Mouse (Mus musculus) left cerebral cortex, postnatal 4 days (tissue): ENCODE measurements at regions not wholly inside any gene's neighbourhood (a gene's known extent, or its start where the extent isn't known, plus 50 kb on each side); places are given as distances from the start of the nearest gene placed in this dataset.
A peak's percentile ranks its signal among the peaks of the same experiment; 100 is the strongest.
"Not testable (repeated sequence)": the region's sequence is repeated elsewhere in the genome, so short reads cannot be mapped to it uniquely, and the experiment has no call there.

Experiments
- DNase-seq: peaks from one replicate; pipeline ENCODE4 v3.0.0-alpha.2; 2022
- intact Hi-C: fragments of 180-260 bp; cut with DNase I; formaldehyde crosslinking; loops from one replicate; pipeline ENCODE4 v1.15.1; 2025

DNA sequence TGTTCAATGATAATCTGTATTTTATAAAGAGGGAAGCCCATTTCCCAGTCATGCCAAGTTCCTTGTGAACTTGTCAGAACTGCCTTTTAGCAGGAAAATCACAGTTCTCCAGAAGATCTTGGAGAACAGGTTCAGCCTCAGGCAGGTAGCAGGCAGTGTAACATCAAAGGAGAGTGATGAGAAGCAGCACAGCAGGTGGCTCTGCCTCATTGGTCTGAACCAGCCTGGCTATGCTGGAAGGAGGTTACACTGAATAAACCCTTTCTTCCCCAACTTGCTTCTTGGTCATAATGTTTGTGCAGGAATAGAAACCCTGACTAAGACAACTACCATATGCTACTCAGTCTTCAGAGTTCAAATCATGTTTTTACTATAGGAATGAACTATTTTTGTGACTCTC, 172.5 kb upstream of the Oprm1 start:
- intact Hi-C loops, DNase-seq: not testable (repeated sequence)

DNA sequence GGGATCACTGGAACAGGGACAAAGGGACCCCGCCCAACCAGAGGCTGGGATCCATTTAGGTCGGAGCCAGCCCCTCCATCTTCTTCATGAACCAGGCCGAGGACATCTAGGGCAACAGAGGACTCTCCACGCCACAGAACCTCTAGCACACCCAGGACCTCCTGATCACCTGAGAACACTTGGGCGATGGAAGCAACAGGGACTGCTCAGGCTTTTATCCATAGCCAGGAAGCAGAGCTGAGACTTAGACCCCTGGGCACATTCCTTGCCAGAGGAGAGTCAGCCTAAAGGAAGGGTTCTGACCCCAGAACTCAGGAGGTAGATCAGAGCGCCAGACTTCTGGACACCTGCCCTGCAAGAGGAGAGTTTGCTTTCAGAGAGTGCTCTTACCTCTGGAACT, 168.1 kb upstream of the Oprm1 start:
- intact Hi-C loops = no loop called here

GRCm38 (mm10) chr10:6597256-6597655, 161.1 kb upstream of the Oprm1 start:
- intact Hi-C loops = no loop called here
- DNase-seq = no peak

More for the DNA sequence above, 168.1 kb upstream of the Oprm1 start:
- DNase-seq = no peak

DNA sequence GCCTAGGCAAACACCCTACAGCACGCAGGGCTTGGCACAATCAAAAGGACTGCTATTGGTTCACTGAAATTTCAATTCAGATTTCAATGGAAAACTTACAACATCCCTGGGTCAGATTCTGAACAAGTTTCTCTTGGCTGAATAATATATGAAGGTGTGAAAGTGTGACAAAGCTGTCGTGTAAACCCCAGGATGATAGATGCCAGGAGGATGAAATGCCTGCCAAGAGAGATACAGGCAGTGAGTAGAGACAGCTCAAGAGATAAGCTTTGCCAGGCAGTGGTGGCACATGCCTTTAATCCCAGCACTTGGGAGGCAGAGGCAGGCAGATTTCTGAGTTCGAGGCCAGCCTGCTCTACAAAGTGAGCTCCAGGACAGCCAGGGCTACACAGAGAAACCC, 159.7 kb upstream of the Oprm1 start:
- intact Hi-C loops, DNase-seq: not testable (repeated sequence)

DNA sequence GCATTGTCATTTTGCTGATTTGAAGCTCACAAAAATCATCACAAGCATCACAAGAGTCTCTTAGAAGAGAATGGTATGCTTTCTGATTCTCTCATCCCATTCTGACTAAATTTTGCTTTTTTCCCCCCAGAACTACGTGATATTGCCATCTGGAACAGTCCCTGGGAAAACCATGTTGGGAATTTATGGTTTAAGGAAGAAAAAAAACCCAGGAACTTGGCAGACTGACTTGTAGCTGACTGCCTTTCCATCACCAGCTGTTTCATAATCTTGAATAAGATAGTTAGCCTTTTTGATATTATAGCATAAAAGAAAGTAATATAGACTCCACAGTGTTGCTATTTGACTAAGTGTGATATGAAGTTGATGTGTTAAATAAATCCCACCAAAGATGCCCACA, 110.7 kb upstream of the Oprm1 start:
- no peak for DNase-seq
- intact Hi-C loops = no loop called here

DNA sequence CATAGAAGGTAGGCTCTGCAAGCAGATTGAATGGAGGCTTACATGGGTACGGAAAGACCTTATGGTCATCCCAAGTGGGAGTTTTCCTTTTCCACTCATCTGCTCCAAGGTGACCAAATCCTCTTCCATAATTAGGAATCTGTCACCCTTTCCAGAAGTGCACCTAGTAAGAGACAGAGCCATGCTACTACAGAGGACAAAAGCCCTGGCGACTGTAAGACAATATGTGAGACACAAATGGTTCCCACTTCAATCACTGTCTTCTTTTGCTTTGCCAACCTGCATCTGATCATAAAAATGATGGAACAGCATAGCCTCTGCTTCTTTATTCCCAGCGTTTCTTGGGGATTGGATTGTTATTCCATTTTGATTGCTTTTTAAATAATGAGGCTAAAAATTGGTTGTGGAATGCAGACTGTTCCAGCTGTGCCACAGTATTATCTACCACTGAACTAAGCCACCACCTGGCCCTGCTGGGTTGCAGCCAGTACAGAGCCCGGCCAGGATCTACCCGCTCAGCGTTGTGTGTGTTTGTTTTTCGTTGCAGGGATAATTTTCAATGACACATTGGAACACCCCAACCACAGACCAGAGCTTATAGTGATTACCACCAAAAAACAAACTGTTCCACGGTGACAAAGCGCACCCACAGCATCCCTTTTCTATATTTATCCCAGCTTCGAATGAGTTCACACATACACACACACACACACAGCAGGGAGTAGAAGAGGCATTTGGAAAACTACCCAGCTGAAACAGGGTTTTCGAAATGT, 72.8 kb upstream of the Oprm1 start:
- intact Hi-C loops = no loop called here
- peak; percentile 36 for DNase-seq

GRCm38 (mm10) chr10:6686081-6686474, 72.2 kb upstream of the Oprm1 start:
- DNase-seq = no peak
- intact Hi-C loops = no loop called here
